Mouse (Mus musculus) embryonic facial prominence, embryonic 14.5 days (tissue): ENCODE measurements around the gene Prdm16. TPM values are rescaled to one million over a fixed set of nuclear protein-coding genes. Genes with fewer than 3 reads are reported as not detected.

Experiments
- ATAC-seq: fragments of 200-750 bp; cut with Nextera tagmentation; 2 replicates; pipeline ENCODE4 v1.8.0; 2017; ENCODE audit warnings: low read depth, moderate number of reproducible peaks, moderate TSS enrichment
- DNase-seq: peaks from one replicate; pipeline ENCODE4 v3.0.0-alpha.2; 2015; ENCODE audit warnings: low spot score
- H3K27ac ChIP-seq: fragments of 300-500 bp; sonication (generic); replicated peaks from 2 replicates; pipeline ENCODE4 v1.5.1; 2014; ENCODE audit warnings: low read depth, mild to moderate bottlenecking, low read length, moderate library complexity
- H3K27me3 ChIP-seq: fragments of 300-500 bp; sonication (generic); replicated peaks from 2 replicates; pipeline ENCODE4 v1.6.1; 2014; ENCODE audit warnings: low read length; ENCODE audit not compliant: control insufficient read depth, insufficient read depth
- H3K36me3 ChIP-seq: fragments of 300-500 bp; sonication (generic); 2 replicates; pipeline ENCODE4 v1.6.1; 2014; ENCODE audit warnings: low read length, mixed read lengths; ENCODE audit not compliant: control insufficient read depth, insufficient read depth
- H3K4me1 ChIP-seq: fragments of 300-500 bp; sonication (generic); 2 replicates; pipeline ENCODE4 v1.6.1; 2014; ENCODE audit warnings: antibody characterized with exemption, low read length; ENCODE audit not compliant: control insufficient read depth, insufficient read depth
- H3K4me2 ChIP-seq: fragments of 300-500 bp; sonication (generic); 2 replicates; pipeline ENCODE4 v1.6.1; 2014; ENCODE audit warnings: low read depth, mild to moderate bottlenecking, low read length, moderate library complexity, mixed read lengths
- H3K4me3 ChIP-seq: fragments of 300-500 bp; sonication (generic); 2 replicates; pipeline ENCODE4 v1.5.1; 2014; ENCODE audit warnings: low read depth, mild to moderate bottlenecking, low read length
- H3K9ac ChIP-seq: fragments of 300-500 bp; sonication (generic); 2 replicates; pipeline ENCODE4 v1.6.1; 2014; ENCODE audit warnings: low read depth, mild to moderate bottlenecking, low read length, moderate library complexity, mixed read lengths
- H3K9me3 ChIP-seq: fragments of 300-500 bp; sonication (generic); 2 replicates; pipeline ENCODE4 v1.6.1; 2016; ENCODE audit warnings: low read length; ENCODE audit not compliant: control insufficient read depth
- WGBS: fragments of 180-500 bp; shearing (Covaris S2); extraction: QIAGEN DNeasy Blood & Tissue Kit; methylation state at CpG from one replicate; pipeline ENCODE4 v1.1.7; 2014; 5-methylcytosine and 5-hydroxymethylcytosine counted together
- polyA plus RNA-seq: library from polyadenylated mRNA; unstranded; fragments of >200 nt; fragmentation: Nextera tagmentation; extraction: Ambion mirVana; gene quantifications from 2 replicates; pipeline ENCODE4 v1.2.1, GENCODE M21; 2014

The Prdm16 gene
- polyA plus RNA-seq, 1 experiment from 2014 or later, result 12.7 TPM

GRCm38 (mm10) chr4:154471447-154472101 lies 165.1 kb downstream of the Prdm16 start:
- DNase-seq, result no peak

GRCm38 (mm10) chr4:154466305-154466704 lies 170.4 kb downstream of the Prdm16 start:
- Histone ChIP-seq H3K9ac (no peak overlapping the region), H3K9me3 (no peaks in the 10 kb centered on the region), H3K4me3 (no peak overlapping the region), H3K27me3 (no peaks in the 10 kb centered on the region), H3K36me3 (no peaks in the 10 kb centered on the region), H3K27ac (no peak overlapping the region), H3K4me1 (no peaks in the 10 kb centered on the region), H3K4me2 (no peak overlapping the region)
- ATAC-seq (no peak), DNase-seq (peak; percentile 78)
- WGBS, result 27% methylated on average over 5 of the region's 5 CpGs

More at GRCm38 (mm10) chr4:154471447-154472101, 165.1 kb downstream of the Prdm16 start:
- peaks cover 6% of the 10 kb centered on the region; the same call in 1 of the 2 replicates for H3K27me3 ChIP-seq
- H3K4me1 ChIP-seq, result no peaks in the 10 kb centered on the region
- no peak overlapping the region for H3K4me3 ChIP-seq
- 33% methylated on average over 17 of the region's 17 CpGs for WGBS
- ATAC-seq, result no peak
- H3K36me3 ChIP-seq, result no peaks in the 10 kb centered on the region
- H3K9me3 ChIP-seq, result no peaks in the 10 kb centered on the region
- H3K4me2 ChIP-seq, result no peak overlapping the region
- no peak overlapping the region for H3K27ac ChIP-seq
- no peak overlapping the region for H3K9ac ChIP-seq

GRCm38 (mm10) chr4:154465123-154465522 lies 171.6 kb downstream of the Prdm16 start:
- Histone ChIP-seq H3K9me3 (no peaks in the 10 kb centered on the region), H3K27ac (no peak overlapping the region), H3K4me2 (no peak overlapping the region), H3K4me3 (no peak overlapping the region), H3K27me3 (no peaks in the 10 kb centered on the region), H3K9ac (no peak overlapping the region), H3K36me3 (no peaks in the 10 kb centered on the region), H3K4me1 (no peaks in the 10 kb centered on the region)
- WGBS, result 77% methylated on average over 9 of the region's 9 CpGs
- DNase-seq (no peak), ATAC-seq (no peak)

- ATAC-seq (no peak), DNase-seq (no peak)
- peaks cover 5% of the 10 kb centered on the region; the same call in 1 of the 2 replicates for H3K4me1 ChIP-seq
- H3K4me2 ChIP-seq, result no peak overlapping the region
- no peak overlapping the region for H3K27ac ChIP-seq
- no peaks in the 10 kb centered on the region for H3K9me3 ChIP-seq
- 49% methylated on average over 13 of the region's 13 CpGs for WGBS
- no peak overlapping the region for H3K9ac ChIP-seq
- no peaks in the 10 kb centered on the region for H3K27me3 ChIP-seq
- H3K36me3 ChIP-seq, result no peaks in the 10 kb centered on the region
- H3K4me3 ChIP-seq, result no peak overlapping the region
Observed at GRCm38 (mm10) chr4:154460021-154460420, 176.7 kb downstream of the Prdm16 start.

- 88% methylated on average over 3 of the region's 3 CpGs for WGBS
- no peak overlapping the region for H3K9ac ChIP-seq
- H3K4me1 ChIP-seq, result peaks cover 5% of the 10 kb centered on the region; the same call in 1 of the 2 replicates
- ATAC-seq (no peak), DNase-seq (no peak)
- no peaks in the 10 kb centered on the region for H3K36me3 ChIP-seq
- H3K4me2 ChIP-seq, result no peak overlapping the region
- H3K27me3 ChIP-seq, result no peaks in the 10 kb centered on the region
- no peaks in the 10 kb centered on the region for H3K9me3 ChIP-seq
- no peak overlapping the region for H3K4me3 ChIP-seq
- H3K27ac ChIP-seq, result no peak overlapping the region
Observed at GRCm38 (mm10) chr4:154457756-154458155, 178.9 kb downstream of the Prdm16 start.

GRCm38 (mm10) chr4:154456265-154456822 lies 180.3 kb downstream of the Prdm16 start:
- Histone ChIP-seq H3K4me2 (no peak overlapping the region), H3K36me3 (no peaks in the 10 kb centered on the region), H3K27ac (no peak overlapping the region), H3K9ac (no peak overlapping the region), H3K27me3 (no peaks in the 10 kb centered on the region), H3K4me3 (no peak overlapping the region), H3K4me1 (peaks cover 5% of the 10 kb centered on the region; the same call in 1 of the 2 replicates), H3K9me3 (no peaks in the 10 kb centered on the region)
- WGBS, result 46% methylated on average over 11 of the region's 11 CpGs
- ATAC-seq, result no peak
- no peak for DNase-seq

- no peak overlapping the region for H3K27ac ChIP-seq
- ATAC-seq, result no peak
Observed at GRCm38 (mm10) chr4:154450441-154450840, 186.2 kb downstream of the Prdm16 start.

DNA sequence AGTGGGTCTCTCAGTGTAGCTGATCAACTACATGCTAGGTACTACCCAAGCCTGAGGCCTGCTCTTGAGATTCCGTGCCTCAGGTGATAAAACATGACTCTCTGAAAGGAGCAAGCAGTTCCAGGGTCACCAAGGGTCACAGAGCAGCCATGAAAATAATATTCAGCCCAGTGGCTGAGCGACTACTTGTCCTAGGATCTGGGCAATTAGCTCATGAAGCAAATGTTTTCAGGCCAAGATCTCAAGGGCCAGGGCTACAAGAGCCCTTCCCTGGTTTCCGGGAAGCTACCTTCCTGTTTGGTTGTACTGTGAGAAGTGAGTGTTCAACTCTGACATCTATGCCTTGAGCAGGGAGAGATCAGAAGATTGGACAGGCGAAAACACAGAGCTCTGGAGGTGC lies 186.6 kb downstream of the Prdm16 start:
- Histone ChIP-seq H3K9me3 (no peaks in the 10 kb centered on the region), H3K4me2 (no peak overlapping the region), H3K27ac (no peak overlapping the region), H3K4me3 (no peak overlapping the region), H3K36me3 (no peaks in the 10 kb centered on the region), H3K9ac (no peak overlapping the region), H3K27me3 (no peaks in the 10 kb centered on the region), H3K4me1 (peaks cover 6% of the 10 kb centered on the region)
- 68% methylated on average over 4 of the region's 4 CpGs for WGBS
- DNase-seq, result no peak
- no peak for ATAC-seq

More at GRCm38 (mm10) chr4:154450441-154450840, 186.2 kb downstream of the Prdm16 start:
- H3K9me3 ChIP-seq, result no peaks in the 10 kb centered on the region
- no peak for DNase-seq
- H3K27me3 ChIP-seq, result no peaks in the 10 kb centered on the region
- H3K4me3 ChIP-seq, result no peak overlapping the region
- no peak overlapping the region for H3K9ac ChIP-seq
- H3K36me3 ChIP-seq, result no peaks in the 10 kb centered on the region
- WGBS, result 85% methylated on average over 9 of the region's 9 CpGs
- no peak overlapping the region for H3K4me2 ChIP-seq
- H3K4me1 ChIP-seq, result peaks cover 4% of the 10 kb centered on the region

- DNase-seq (peak; percentile 59), ATAC-seq (peak; percentile 12; the same call in 1 of the 2 replicates)
- Histone ChIP-seq H3K4me3 (no peak overlapping the region), H3K4me1 (peaks cover 6% of the 10 kb centered on the region), H3K27me3 (no peaks in the 10 kb centered on the region), H3K4me2 (no peak overlapping the region), H3K36me3 (no peaks in the 10 kb centered on the region), H3K27ac (no peak overlapping the region), H3K9me3 (no peaks in the 10 kb centered on the region), H3K9ac (no peak overlapping the region)
- WGBS, result 26% methylated on average over 3 of the region's 3 CpGs
Observed at GRCm38 (mm10) chr4:154449343-154449742, 187.3 kb downstream of the Prdm16 start.
